Mouse (Mus musculus) kidney, postnatal 36 days (tissue): ENCODE results near the gene Rec114.
A peak's percentile ranks its signal among the peaks of the same experiment; 100 is the strongest.

Experiments
- DNase-seq, 2 experiments: peaks; one replicate each; pipeline ENCODE4 v3.0.0; 2021 to 2022; ENCODE audit warnings: mixed read lengths in 2 of 2

The Rec114 gene

GRCm38 (mm10) chr9:58743702-58744248, at the start of gene Rec114:
Gene Rec114, minus strand, starts transcription at chr9:58743964.
- no peak for DNase-seq

- no peak for DNase-seq
Measured at GRCm38 (mm10) chr9:58789476-58789875, 45.7 kb upstream of the Rec114 start.

GRCm38 (mm10) chr9:58775363-58775762, 31.6 kb upstream of the Rec114 start:
- peak in 1 of 2 experiments; percentile 16 for DNase-seq

GRCm38 (mm10) chr9:58774761-58775160, 31.0 kb upstream of the Rec114 start:
- DNase-seq: no peak

GRCm38 (mm10) chr9:58769943-58770342, 26.2 kb upstream of the Rec114 start:
- DNase-seq: no peak

- DNase-seq: no peak
Measured at GRCm38 (mm10) chr9:58766959-58767955, 23.5 kb upstream of the Rec114 start.

GRCm38 (mm10) chr9:58764354-58764753, 20.6 kb upstream of the Rec114 start:
- no peak for DNase-seq

GRCm38 (mm10) chr9:58763114-58763513, 19.4 kb upstream of the Rec114 start:
- DNase-seq: no peak

- DNase-seq: no peak
Measured at GRCm38 (mm10) chr9:58762086-58762485, 18.3 kb upstream of the Rec114 start.

GRCm38 (mm10) chr9:58758754-58759153, 15.0 kb upstream of the Rec114 start:
- DNase-seq: no peak

- no peak for DNase-seq
Measured at GRCm38 (mm10) chr9:58756371-58757132, 12.8 kb upstream of the Rec114 start.

- DNase-seq: no peak
Measured at GRCm38 (mm10) chr9:58753606-58754005, 9.8 kb upstream of the Rec114 start.

GRCm38 (mm10) chr9:58748142-58748541, 4.4 kb upstream of the Rec114 start:
- DNase-seq: no peak

GRCm38 (mm10) chr9:58747328-58747755, 3.6 kb upstream of the Rec114 start:
- DNase-seq: no peak

- DNase-seq: no peak
Measured at GRCm38 (mm10) chr9:58742692-58743091, 1.1 kb downstream of the Rec114 start.

GRCm38 (mm10) chr9:58741369-58741768, 2.4 kb downstream of the Rec114 start:
- DNase-seq: no peak

- peak; percentile 49 for DNase-seq
Measured at GRCm38 (mm10) chr9:58739791-58740190, 4.0 kb downstream of the Rec114 start.

- peak in 1 of 2 experiments; percentile 5 for DNase-seq
Measured at GRCm38 (mm10) chr9:58723165-58723564, 20.6 kb downstream of the Rec114 start.

- no peak for DNase-seq
Measured at GRCm38 (mm10) chr9:58722151-58722550, 21.6 kb downstream of the Rec114 start.

GRCm38 (mm10) chr9:58721021-58721420, 22.7 kb downstream of the Rec114 start:
- DNase-seq: peak in 1 of 2 experiments; percentile 4

GRCm38 (mm10) chr9:58720167-58720566, 23.6 kb downstream of the Rec114 start:
- DNase-seq: no peak

- peak; percentile 8 to 25 for DNase-seq
Measured at GRCm38 (mm10) chr9:58719471-58719870, 24.3 kb downstream of the Rec114 start.

- DNase-seq: no peak
Measured at GRCm38 (mm10) chr9:58718964-58719363, 24.8 kb downstream of the Rec114 start.
